Mouse (Mus musculus): ENCODE data around the gene Scn1b.

Gene Scn1b

GRCm38 (mm10) chr7:31149751-31150565, 23.2 kb upstream of the Scn1b start:
- DNase-seq (ENCODE audit: low read depth, low spot score), result no peak

- no peak for DNase-seq (ENCODE audit: low read depth, low spot score)
Observed at GRCm38 (mm10) chr7:31149271-31149670, 22.5 kb upstream of the Scn1b start.

GRCm38 (mm10) chr7:31148756-31149155, 22.0 kb upstream of the Scn1b start:
- no peak for DNase-seq (ENCODE audit: low read depth, low spot score)

DNA sequence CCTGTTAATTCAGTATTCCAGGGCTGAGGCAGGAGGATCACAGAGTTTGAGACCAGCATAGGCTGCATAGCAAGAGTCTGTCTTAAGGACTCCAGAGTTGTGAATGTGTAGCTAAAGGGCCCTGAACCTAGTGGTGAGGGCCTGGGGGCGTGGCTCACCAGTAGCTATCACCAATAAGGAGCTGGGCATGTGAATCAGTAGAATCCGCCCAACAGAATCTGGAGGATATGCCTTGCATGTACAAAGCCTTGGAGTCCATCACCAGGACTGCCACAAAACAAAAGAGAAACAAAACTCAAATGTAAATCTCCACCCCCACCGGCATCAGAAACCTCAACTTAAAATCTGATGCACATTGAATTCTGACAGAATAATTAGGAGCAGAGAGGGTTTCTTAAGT, 21.3 kb upstream of the Scn1b start:
- DNase-seq (ENCODE audit: low read depth, low spot score), result no peak

DNA sequence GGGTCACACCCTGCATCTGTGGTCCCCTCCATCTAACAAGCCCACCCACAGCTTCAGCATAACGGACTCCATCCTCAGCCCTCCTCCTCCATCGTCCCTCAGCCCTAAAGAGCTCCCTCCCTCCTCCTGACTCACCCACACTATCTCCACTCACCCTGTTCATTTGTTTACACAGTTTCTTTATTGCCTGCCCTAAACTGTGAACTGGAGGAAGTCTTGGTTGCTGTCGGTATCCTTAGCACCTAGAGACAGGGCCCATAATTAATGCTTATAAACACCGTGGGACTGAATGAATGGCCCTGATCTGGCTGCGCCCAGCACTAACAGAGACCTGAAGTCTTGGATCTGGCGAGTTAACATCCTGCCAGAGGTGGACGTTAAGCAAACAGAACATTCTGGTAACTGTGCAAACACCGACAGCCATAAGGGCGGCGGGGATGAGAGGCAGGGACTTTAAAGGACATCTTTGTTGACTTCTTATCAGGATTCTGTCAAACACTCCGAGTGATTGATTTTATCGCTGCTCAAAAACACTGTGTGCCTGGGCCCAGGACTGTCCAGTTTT, 18.9 kb upstream of the Scn1b start:
- no peak for DNase-seq (ENCODE audit: low read depth, low spot score)

GRCm38 (mm10) chr7:31144886-31145285, 18.1 kb upstream of the Scn1b start:
- DNase-seq (ENCODE audit: low read depth, low spot score), result no peak

- DNase-seq (ENCODE audit: low read depth, low spot score), result no peak
Observed at GRCm38 (mm10) chr7:31140941-31141340, 14.1 kb upstream of the Scn1b start.

DNA sequence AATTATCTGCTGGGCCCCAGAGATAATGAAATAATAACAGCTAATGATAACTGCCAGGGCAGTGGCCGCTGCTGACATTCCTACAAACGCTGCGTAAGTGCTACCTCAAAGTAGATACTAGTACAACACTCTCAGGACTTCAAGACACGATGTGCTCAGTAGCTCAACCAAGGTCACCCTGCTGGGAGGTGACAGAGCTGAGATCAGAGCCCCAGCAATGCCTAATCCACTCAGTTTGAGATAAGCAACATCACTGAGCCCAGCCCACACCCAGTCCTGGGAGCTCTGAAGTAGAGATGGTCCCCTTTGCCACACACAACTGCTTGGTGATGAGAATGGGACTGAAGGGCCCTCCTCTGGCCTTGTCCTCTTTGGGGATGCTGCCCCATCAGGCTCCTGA, 13.5 kb upstream of the Scn1b start:
- no peak for DNase-seq (ENCODE audit: low read depth, low spot score)

DNA sequence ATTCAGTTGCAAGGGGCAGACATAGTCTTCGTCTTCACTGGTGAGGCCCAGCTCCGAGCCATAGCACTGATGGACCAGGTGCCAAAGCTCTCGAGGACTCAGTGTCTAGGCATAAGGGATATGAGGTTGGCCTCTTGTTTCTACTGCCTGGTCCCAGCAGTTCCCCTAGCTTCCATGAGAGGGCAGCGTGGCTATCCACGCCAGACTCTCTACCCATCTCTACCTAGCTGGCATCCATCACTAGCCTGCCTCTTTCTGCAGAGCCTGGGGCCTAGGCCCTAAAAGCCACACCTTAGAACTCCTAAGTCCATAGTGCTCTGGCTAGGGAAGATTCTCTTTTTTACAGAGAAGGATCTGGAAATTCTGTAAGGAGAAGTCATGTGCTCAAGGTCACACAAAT, 13.0 kb upstream of the Scn1b start:
- DNase-seq (ENCODE audit: low read depth, low spot score), result no peak

- no peak for DNase-seq (ENCODE audit: low read depth, low spot score)
Observed at GRCm38 (mm10) chr7:31135717-31136116, 8.9 kb upstream of the Scn1b start.

DNA sequence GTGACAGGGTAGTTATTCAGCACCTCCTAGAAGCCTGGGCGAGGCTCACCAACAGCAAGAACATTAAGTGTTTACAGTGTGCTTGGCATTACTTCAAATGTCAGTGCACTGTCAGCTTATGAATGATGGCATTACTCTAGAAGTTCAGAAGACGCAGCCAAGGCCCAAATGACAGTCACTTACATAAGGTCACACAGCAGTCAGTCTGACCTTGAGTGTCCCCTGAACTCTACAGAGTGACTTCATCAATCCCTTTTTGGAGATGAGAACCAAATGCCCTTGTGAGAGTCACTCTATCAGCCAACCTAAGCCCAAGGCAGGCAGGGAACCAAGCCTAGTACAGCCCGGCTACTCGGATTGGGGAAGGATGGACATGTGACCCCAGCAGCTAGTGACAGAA, 5.1 kb upstream of the Scn1b start:
- DNase-seq (ENCODE audit: low read depth, low spot score), result no peak

- DNase-seq (ENCODE audit: low read depth, low spot score), result no peak
Observed at GRCm38 (mm10) chr7:31130841-31131240, 4.0 kb upstream of the Scn1b start.

GRCm38 (mm10) chr7:31130197-31130596, 3.4 kb upstream of the Scn1b start:
- no peak for DNase-seq (ENCODE audit: low read depth, low spot score)

GRCm38 (mm10) chr7:31128157-31128705, 1.4 kb upstream of the Scn1b start:
- no peak for DNase-seq (ENCODE audit: low read depth, low spot score)

GRCm38 (mm10) chr7:31126211-31126751, 522 bp downstream of the Scn1b start:
- no peak for DNase-seq (ENCODE audit: low read depth, low spot score)

DNA sequence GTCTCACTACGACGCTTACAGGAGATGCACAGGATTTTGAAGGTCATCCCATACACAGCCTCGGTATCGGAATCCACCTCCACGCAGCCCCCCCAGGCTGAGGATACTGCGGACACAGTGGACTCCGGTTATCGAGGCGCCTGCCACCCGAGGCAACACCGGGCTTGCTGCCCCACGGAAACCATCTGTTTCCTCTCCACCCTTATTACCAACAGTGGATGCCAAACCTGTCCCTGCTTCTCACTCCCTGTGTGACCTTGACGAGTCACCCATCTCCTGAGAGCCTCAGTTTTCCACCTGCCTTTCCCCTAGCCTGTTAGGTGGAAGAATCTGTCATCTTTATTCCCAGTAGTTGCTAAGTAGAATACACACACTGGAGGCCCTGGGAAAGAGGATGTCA, 1.7 kb downstream of the Scn1b start:
- DNase-seq (ENCODE audit: low read depth, low spot score), result no peak

DNA sequence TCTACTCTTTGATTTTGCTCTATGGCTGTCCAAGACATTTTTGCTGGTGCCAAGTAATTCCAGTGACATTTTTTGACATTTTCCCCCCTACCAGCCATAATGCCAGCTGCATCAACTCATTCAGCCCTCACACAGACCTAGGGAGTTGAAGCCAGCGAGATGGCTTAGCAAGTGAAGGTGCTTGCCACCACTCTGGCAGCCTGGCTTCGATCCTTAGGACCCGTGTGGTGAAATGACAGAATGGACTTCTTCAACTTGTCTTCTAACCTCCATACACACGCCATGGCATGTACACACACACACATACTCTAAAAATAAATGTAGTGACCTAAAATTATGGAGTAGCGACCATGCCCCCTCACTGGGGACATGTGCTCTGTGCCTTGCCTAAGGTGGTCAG, 2.4 kb downstream of the Scn1b start:
- no peak for DNase-seq (ENCODE audit: low read depth, low spot score)

GRCm38 (mm10) chr7:31123697-31124096, 3.1 kb downstream of the Scn1b start:
- DNase-seq (ENCODE audit: low read depth, low spot score), result no peak

GRCm38 (mm10) chr7:31122641-31123631, 3.9 kb downstream of the Scn1b start:
- no peak for DNase-seq (ENCODE audit: low read depth, low spot score)

GRCm38 (mm10) chr7:31119556-31119955, 7.2 kb downstream of the Scn1b start:
- no peak for DNase-seq (ENCODE audit: low read depth, low spot score)

GRCm38 (mm10) chr7:31118486-31118885, 8.3 kb downstream of the Scn1b start:
- DNase-seq (ENCODE audit: low read depth, low spot score), result no peak

DNA sequence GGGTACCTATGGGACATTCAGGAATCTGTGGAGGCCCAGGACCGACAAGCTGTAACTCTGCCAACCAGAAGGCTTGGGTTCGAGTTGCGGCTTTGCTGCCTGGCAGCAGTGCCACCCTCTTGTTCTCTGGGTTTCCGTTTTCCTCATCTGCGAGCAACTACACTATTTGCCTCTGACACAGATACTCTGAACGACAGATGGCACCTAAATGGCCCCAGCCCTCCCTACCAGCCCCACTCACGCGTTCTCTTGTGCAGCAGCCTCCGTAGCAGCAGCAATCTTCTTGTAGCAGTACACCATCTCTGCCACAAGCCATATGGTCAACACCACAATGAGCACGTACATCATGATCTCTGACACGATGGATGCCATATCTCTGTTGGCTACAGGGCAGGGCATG, 9.3 kb downstream of the Scn1b start:
- no peak for DNase-seq (ENCODE audit: low read depth, low spot score)
